Mouse (Mus musculus): Measurements from ENCODE around the gene Aff3.

Aff3 gene

GRCm38 (mm10) chr1:38601802-38602508 lies 62.8 kb downstream of the Aff3 start:
- no peak for DNase-seq (ENCODE audit: extremely low spot score, low spot score)

DNA sequence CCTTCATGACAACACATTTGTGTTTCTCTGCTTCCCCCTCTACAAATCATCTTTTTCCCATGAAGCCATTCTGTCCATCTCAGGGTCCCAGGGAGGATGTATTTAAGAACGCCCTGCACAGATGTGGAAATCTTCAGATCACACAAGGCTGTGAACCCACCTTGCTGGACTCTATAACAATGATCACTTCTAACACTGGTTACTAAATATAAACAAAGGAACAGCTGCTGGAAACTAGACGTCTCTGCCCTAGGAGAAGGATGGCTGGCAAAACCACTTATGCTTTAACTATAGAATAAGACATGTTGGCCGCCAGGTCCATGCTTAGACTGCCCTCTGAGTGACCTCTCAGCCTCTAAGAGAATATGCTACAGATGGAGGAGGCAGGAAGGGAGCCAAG lies 69.4 kb downstream of the Aff3 start:
- no peak for DNase-seq (ENCODE audit: extremely low spot score, low spot score)

GRCm38 (mm10) chr1:38594766-38595165 lies 70.0 kb downstream of the Aff3 start:
- no peak for DNase-seq (ENCODE audit: extremely low spot score, low spot score)

- no peak for DNase-seq (ENCODE audit: extremely low spot score, low spot score)
These were observed 73.6 kb downstream of the Aff3 start for GRCm38 (mm10) chr1:38591194-38591593.

GRCm38 (mm10) chr1:38588741-38589140 lies 76.0 kb downstream of the Aff3 start:
- no peak for DNase-seq (ENCODE audit: extremely low spot score, low spot score)

GRCm38 (mm10) chr1:38582328-38582727 lies 82.4 kb downstream of the Aff3 start:
- DNase-seq (ENCODE audit: extremely low spot score, low spot score): no peak

GRCm38 (mm10) chr1:38580572-38580971 lies 84.2 kb downstream of the Aff3 start:
- DNase-seq (ENCODE audit: extremely low spot score, low spot score): no peak

- DNase-seq (ENCODE audit: extremely low spot score, low spot score): no peak
These were observed 86.4 kb downstream of the Aff3 start for GRCm38 (mm10) chr1:38578339-38578738.

GRCm38 (mm10) chr1:38567791-38568190 lies 97.0 kb downstream of the Aff3 start:
- DNase-seq (ENCODE audit: extremely low spot score, low spot score): no peak

GRCm38 (mm10) chr1:38566101-38566678 lies 98.6 kb downstream of the Aff3 start:
- DNase-seq (ENCODE audit: extremely low spot score, low spot score): no peak

DNA sequence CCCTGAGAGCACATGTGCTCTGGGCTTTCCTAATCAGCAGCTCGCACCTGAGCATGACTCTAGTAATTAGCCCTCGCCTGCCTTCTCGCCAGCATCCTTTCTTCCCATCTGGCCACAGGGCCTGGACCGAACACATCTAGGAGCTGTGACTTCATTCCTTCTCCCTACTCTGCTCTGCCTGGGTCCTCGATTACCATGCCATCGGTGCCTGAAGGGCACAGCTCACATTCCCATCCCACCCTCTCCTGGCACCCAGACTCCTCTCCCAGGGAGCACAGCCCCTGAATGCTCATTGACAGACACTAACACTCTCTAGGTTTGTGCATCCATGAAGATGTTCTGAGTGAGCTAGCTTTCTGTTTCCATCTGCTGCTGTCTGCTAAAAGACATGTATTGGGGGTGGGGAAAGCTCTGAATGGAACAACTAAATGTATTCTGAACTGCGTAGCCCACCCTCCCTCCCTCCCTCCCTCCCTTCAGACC lies 99.4 kb downstream of the Aff3 start:
- no peak for DNase-seq (ENCODE audit: extremely low spot score, low spot score)

- peak; percentile 57 for DNase-seq (ENCODE audit: extremely low spot score, low spot score)
These were observed 102.2 kb downstream of the Aff3 start for GRCm38 (mm10) chr1:38562397-38563199.

DNA sequence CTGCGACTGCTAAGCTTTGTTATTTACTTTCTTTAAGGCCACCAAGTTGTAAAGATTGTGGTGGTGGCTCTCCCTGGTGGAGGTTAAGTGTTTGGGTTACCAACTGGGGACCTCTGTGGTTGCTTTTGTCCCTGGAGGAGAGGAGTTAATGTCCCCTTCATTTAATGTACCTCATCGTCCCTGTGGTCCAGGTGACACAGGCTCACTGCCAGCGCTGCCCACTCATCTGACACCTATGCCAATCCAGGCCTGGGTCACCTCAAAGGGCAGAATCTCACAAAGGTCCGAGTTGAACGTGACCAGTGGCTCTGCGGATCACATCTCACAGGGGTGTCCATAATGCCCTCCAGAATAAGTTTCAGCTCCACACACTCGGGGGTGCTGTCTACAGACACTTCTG lies 103.4 kb downstream of the Aff3 start:
- DNase-seq (ENCODE audit: extremely low spot score, low spot score): no peak

- DNase-seq (ENCODE audit: extremely low spot score, low spot score): no peak
These were observed 104.1 kb downstream of the Aff3 start for GRCm38 (mm10) chr1:38560666-38561065.

DNA sequence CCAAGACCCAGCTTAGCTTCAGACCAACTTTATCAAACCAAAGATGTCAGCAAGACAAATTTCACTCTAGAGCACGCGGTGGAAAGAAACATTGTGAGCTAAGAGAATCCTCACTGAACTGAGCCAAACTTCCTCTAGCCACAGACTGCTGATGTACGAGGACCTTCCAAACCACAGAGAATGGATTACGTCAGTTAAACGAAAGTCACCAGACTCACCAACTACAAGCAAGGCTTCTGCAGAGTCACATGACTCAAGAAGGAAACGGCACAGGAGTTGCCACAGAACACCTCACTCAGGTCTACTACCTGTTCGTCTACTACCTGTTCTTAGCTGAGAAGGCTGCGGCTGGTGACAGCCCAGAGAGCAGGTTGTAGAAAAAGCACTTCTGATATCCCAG lies 107.1 kb downstream of the Aff3 start:
- DNase-seq (ENCODE audit: extremely low spot score, low spot score): no peak

DNA sequence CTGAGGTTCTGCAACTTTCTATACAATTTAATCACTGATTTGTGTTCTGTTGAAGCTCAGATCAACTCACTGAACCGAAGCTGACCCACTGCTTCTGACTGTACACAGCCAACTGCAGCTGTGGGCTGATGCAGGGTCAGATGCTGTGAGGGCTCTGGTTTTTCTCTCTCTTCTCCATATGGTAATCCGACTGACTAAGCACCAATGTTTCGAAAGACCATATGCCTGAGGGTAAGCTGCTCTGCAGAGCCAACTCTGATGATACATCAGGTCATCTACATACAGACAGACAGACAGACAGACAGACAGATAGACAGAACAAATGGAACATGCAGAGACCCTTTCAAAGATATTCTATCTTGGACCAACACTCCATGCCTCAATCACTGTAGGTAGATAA lies 110.2 kb downstream of the Aff3 start:
- DNase-seq (ENCODE audit: extremely low spot score, low spot score): peak; percentile 11

GRCm38 (mm10) chr1:38553090-38553489 lies 111.7 kb downstream of the Aff3 start:
- no peak for DNase-seq (ENCODE audit: extremely low spot score, low spot score)

DNA sequence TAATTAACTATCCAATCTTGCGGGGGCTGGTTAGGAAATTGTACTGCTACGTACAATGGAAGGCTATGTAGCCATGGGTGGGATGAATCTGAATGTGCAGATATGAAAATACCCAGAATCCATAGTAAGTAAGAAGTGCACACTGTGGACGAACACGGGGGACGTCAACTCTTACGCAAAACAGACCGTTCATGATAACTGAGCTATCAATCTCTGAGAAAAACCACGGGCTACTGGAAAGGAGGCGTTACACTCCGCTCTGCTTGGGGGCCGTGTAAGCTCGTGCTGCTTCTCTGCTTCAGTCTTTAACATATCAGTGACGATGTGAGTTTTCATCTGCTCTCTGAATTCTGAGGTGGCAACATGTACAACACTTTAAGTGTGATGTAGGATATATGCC lies 114.2 kb downstream of the Aff3 start:
- no peak for DNase-seq (ENCODE audit: extremely low spot score, low spot score)

- peak; percentile 14 for DNase-seq (ENCODE audit: extremely low spot score, low spot score)
These were observed 115.8 kb downstream of the Aff3 start for GRCm38 (mm10) chr1:38548671-38549661.

DNA sequence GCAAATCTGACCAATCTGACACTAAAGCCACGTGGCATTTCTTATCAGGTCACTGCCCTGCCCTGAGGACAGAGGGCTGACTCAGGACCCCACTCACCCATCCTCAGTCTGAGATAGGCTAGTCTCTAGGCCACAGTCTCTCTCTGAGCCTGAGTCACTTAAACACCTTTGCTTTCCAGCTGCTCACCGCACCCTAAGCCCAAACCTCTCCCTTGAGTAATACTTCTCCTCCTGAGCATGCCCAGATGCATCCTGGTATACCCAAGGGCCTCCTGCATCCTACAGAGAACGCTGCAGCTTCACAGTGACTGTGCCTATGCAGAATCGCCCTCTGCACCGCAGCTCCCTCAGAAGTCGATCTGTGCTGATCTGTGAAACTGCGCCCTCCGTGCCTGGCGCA lies 117.1 kb downstream of the Aff3 start:
- DNase-seq (ENCODE audit: extremely low spot score, low spot score): no peak

DNA sequence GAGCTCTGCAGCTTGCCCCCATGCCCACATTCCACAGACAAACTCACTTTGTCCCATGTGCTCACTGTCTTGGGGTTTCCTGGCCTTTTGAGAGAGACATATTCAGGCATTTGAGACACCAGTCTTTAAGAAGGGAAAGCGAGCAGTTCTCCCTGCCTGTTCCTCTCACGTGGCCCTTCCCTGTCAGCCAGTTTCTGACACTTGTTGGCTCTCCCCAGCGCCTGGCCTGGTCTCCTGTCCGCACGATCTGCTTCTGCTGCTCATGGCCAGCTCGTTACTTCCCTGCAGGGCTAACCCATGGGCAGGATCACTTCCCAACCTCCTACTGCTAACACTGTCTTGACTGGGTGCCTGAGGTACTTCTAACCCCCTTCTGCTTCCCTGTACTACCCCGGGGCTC lies 118.1 kb downstream of the Aff3 start:
- no peak for DNase-seq (ENCODE audit: extremely low spot score, low spot score)

All from neural tube, embryonic 10.5 days (tissue).